In genomic region chr8:113496896-113497295, GRCm38 (mm10) we compare ENCODE assay signal across 11 mouse cellular contexts.
DNase-seq lines count a peak whose midpoint lies in the region; ATAC-seq and TF ChIP-seq lines count a peak whose summit lies in the region.
"Had no signal": no experiment of that assay in that cellular context is flagged by ENCODE, and none has a peak within 500 bp of the region (broad histone marks: within the 10 kb centered on the region; RNA-seq: fewer than 3 reads in every experiment).

No protein-coding gene starts in this region.

- no peak overlapping the region for H3K4me2 ChIP-seq in intestine, embryonic 14.5 days (ENCODE audit: low read length)
- no peak overlapping the region for H3K4me2 ChIP-seq in intestine, postnatal 0 days (replicated peaks; ENCODE audit: low read depth)
- no peak overlapping the region for H3K4me2 ChIP-seq in stomach, embryonic 14.5 days (replicated peaks; ENCODE audit: low read depth, low read length)
- H3K4me2 ChIP-seq in stomach, postnatal 0 days (replicated peaks; ENCODE audit: low read depth): no peak overlapping the region
- no peak overlapping the region; the same call in 1 of the 2 replicates for H3K4me2 ChIP-seq in limb, embryonic 14.5 days (replicated peaks; ENCODE audit: low read depth, low read length, severe bottlenecking)
- no peak overlapping the region for H3K4me2 ChIP-seq in stomach, embryonic 16.5 days (ENCODE audit: low read depth, low read length)

- no peak for TF ChIP-seq CTCF in intestine, postnatal 0 days (IDR thresholded peaks at IDR 0.05; ENCODE audit: low read depth)
- no peak for TF ChIP-seq CTCF in stomach, postnatal 0 days (IDR thresholded peaks at IDR 0.05; ENCODE audit: low read depth)

- no peaks in the 10 kb centered on the region for H3K9me3 ChIP-seq in intestine, embryonic 14.5 days (ENCODE audit: control insufficient read depth, low read length)
- H3K9me3 ChIP-seq in intestine, postnatal 0 days (ENCODE audit: control insufficient read depth): no peaks in the 10 kb centered on the region
- no peaks in the 10 kb centered on the region for H3K9me3 ChIP-seq in stomach, embryonic 14.5 days (ENCODE audit: control insufficient read depth, low read depth, low read length)
- H3K9me3 ChIP-seq in stomach, postnatal 0 days (ENCODE audit: control insufficient read depth, low read length): no peaks in the 10 kb centered on the region
- H3K9me3 ChIP-seq in limb, embryonic 14.5 days (ENCODE audit: control insufficient read depth, low read length): no peaks in the 10 kb centered on the region
- no peaks in the 10 kb centered on the region for H3K9me3 ChIP-seq in stomach, embryonic 16.5 days (replicated peaks; ENCODE audit: control insufficient read depth, low read length)

- no peak overlapping the region for H3K9ac ChIP-seq in intestine, embryonic 14.5 days (ENCODE audit: low read length)
- no peak overlapping the region for H3K9ac ChIP-seq in intestine, postnatal 0 days (ENCODE audit: low read depth, low read length)
- H3K9ac ChIP-seq in stomach, embryonic 14.5 days (replicated peaks; ENCODE audit: low read depth, low read length): no peak overlapping the region
- H3K9ac ChIP-seq in stomach, postnatal 0 days (ENCODE audit: low read length): no peak overlapping the region
- no peak overlapping the region for H3K9ac ChIP-seq in limb, embryonic 14.5 days (ENCODE audit: low read depth, low read length, severe bottlenecking)
- H3K9ac ChIP-seq in stomach, embryonic 16.5 days (ENCODE audit: low read length): no peak overlapping the region
- H3K9ac ChIP-seq: liver, postnatal 0 days had no signal

- 32% methylated on average over 12 of the region's 12 CpGs for WGBS in intestine, embryonic 14.5 days
- 67% methylated on average over 12 of the region's 12 CpGs for WGBS in intestine, postnatal 0 days
- 31% methylated on average over 12 of the region's 12 CpGs for WGBS in stomach, embryonic 14.5 days
- WGBS in stomach, postnatal 0 days: 44% methylated on average over 12 of the region's 12 CpGs
- 29% methylated on average over 12 of the region's 12 CpGs for WGBS in limb, embryonic 14.5 days
- 36% methylated on average over 12 of the region's 12 CpGs for WGBS in stomach, embryonic 16.5 days

- H3K27ac ChIP-seq in intestine, embryonic 14.5 days (ENCODE audit: low read depth): 0 out of 2 replicates have a peak overlapping the region, but pooled peaks have one; percentile 43
- H3K27ac ChIP-seq in intestine, postnatal 0 days (ENCODE audit: low read depth, low read length): no peak overlapping the region
- H3K27ac ChIP-seq in stomach, embryonic 14.5 days (ENCODE audit: low read length): no peak overlapping the region
- H3K27ac ChIP-seq in stomach, postnatal 0 days (replicated peaks): no peak overlapping the region
- H3K27ac ChIP-seq in limb, embryonic 14.5 days (replicated peaks; ENCODE audit: low read depth, low read length): no peak overlapping the region
- H3K27ac ChIP-seq in stomach, embryonic 16.5 days (ENCODE audit: low read length): no peak overlapping the region

- no peak for TF ChIP-seq POLR2A in limb, embryonic 14.5 days (IDR thresholded peaks at IDR 0.05; ENCODE audit: borderline replicate concordance, extremely low read depth, insufficient read depth, insufficient read length)

- H3K36me3 ChIP-seq in intestine, embryonic 14.5 days (ENCODE audit: control insufficient read depth, insufficient read depth, low read length): no peaks in the 10 kb centered on the region
- H3K36me3 ChIP-seq in intestine, postnatal 0 days (ENCODE audit: control insufficient read depth, insufficient read depth): no peaks in the 10 kb centered on the region
- H3K36me3 ChIP-seq in stomach, embryonic 14.5 days (ENCODE audit: control insufficient read depth, insufficient read depth, low read length): no peaks in the 10 kb centered on the region
- H3K36me3 ChIP-seq in stomach, postnatal 0 days (ENCODE audit: control insufficient read depth, insufficient read depth, low read length): no peaks in the 10 kb centered on the region
- H3K36me3 ChIP-seq in limb, embryonic 14.5 days (ENCODE audit: control insufficient read depth, insufficient read depth, low read length): no peaks in the 10 kb centered on the region
- H3K36me3 ChIP-seq in stomach, embryonic 16.5 days (ENCODE audit: control insufficient read depth, insufficient read depth, low read length): no peaks in the 10 kb centered on the region

- H3K4me3 ChIP-seq in intestine, embryonic 14.5 days (ENCODE audit: low read depth, low read length): no peak overlapping the region
- H3K4me3 ChIP-seq in intestine, postnatal 0 days (ENCODE audit: low read depth, low read length): no peak overlapping the region
- no peak overlapping the region for H3K4me3 ChIP-seq in stomach, embryonic 14.5 days (ENCODE audit: low read depth, low read length)
- no peak overlapping the region for H3K4me3 ChIP-seq in stomach, postnatal 0 days (ENCODE audit: low read depth, low read length)
- no peak overlapping the region for H3K4me3 ChIP-seq in limb, embryonic 14.5 days (replicated peaks; ENCODE audit: low read length)
- H3K4me3 ChIP-seq in stomach, embryonic 16.5 days (replicated peaks; ENCODE audit: low read length): no peak overlapping the region
- H3K4me3 ChIP-seq: myocyte had no signal

- peak; percentile 61 for DNase-seq in intestine, embryonic 14.5 days (ENCODE audit: low spot score)
- no peak for DNase-seq in stomach, postnatal 0 days (ENCODE audit: low spot score)
- peak; percentile 74 for DNase-seq in limb, embryonic 14.5 days (ENCODE audit: low spot score)
- DNase-seq in urinary bladder, adult 18-20 months (ENCODE audit: low spot score in 2 of 2): no peak
- DNase-seq: liver, postnatal 0 days; thymus, postnatal 4 days had no signal

- no peaks in the 10 kb centered on the region for H3K27me3 ChIP-seq in intestine, embryonic 14.5 days (replicated peaks; ENCODE audit: control insufficient read depth, insufficient read depth, low read length)
- no peaks in the 10 kb centered on the region for H3K27me3 ChIP-seq in intestine, postnatal 0 days (replicated peaks; ENCODE audit: control insufficient read depth, insufficient read depth, low read length)
- no peaks in the 10 kb centered on the region for H3K27me3 ChIP-seq in stomach, embryonic 14.5 days (ENCODE audit: control insufficient read depth, insufficient read depth, low read length)
- no peaks in the 10 kb centered on the region for H3K27me3 ChIP-seq in stomach, postnatal 0 days (ENCODE audit: control insufficient read depth, insufficient read depth, low read length)
- no peaks in the 10 kb centered on the region for H3K27me3 ChIP-seq in limb, embryonic 14.5 days (ENCODE audit: control insufficient read depth, insufficient read depth, low read length)
- H3K27me3 ChIP-seq in stomach, embryonic 16.5 days (ENCODE audit: control insufficient read depth, insufficient read depth, low read length): no peaks in the 10 kb centered on the region

- ATAC-seq in intestine, embryonic 14.5 days (replicated peaks; ENCODE audit: low FRiP score, low TSS enrichment, low read depth): peak; percentile 62; the same call in 1 of the 2 replicates
- ATAC-seq in intestine, postnatal 0 days: no peak
- peak; percentile 63; the same call in 1 of the 2 replicates for ATAC-seq in stomach, embryonic 14.5 days (ENCODE audit: insufficient number of reproducible peaks, insufficient read depth, low FRiP score, low read depth)
- ATAC-seq in stomach, postnatal 0 days (ENCODE audit: low FRiP score, low TSS enrichment): no peak
- peak; percentile 79 for ATAC-seq in limb, embryonic 14.5 days (ENCODE audit: low FRiP score, low read depth)
- peak; percentile 50; the same call in 1 of the 2 replicates for ATAC-seq in stomach, embryonic 16.5 days (ENCODE audit: insufficient read depth, low FRiP score)
- no peak for ATAC-seq in erythroid progenitor cell, adult 5-6 weeks (replicated peaks; ENCODE audit: low FRiP score, poor library complexity, severe bottlenecking)
- ATAC-seq: liver, postnatal 0 days had no signal

- H3K4me1 ChIP-seq in intestine, embryonic 14.5 days (replicated peaks; ENCODE audit: control insufficient read depth, insufficient read depth, low read length): peaks cover 3% of the 10 kb centered on the region; the same call in 1 of the 2 replicates
- H3K4me1 ChIP-seq in intestine, postnatal 0 days (replicated peaks; ENCODE audit: control insufficient read depth, insufficient read depth, low read length): no peaks in the 10 kb centered on the region
- H3K4me1 ChIP-seq in stomach, embryonic 14.5 days (ENCODE audit: control insufficient read depth, insufficient read depth, low read length): 0 out of 2 replicates have a peak, but pooled peaks cover 4% of the 10 kb centered on the region
- no peaks in the 10 kb centered on the region for H3K4me1 ChIP-seq in stomach, postnatal 0 days (replicated peaks; ENCODE audit: control insufficient read depth, insufficient read depth)
- H3K4me1 ChIP-seq in limb, embryonic 14.5 days (ENCODE audit: control insufficient read depth, insufficient read depth, low read length): no peaks in the 10 kb centered on the region
- H3K4me1 ChIP-seq in stomach, embryonic 16.5 days (ENCODE audit: control insufficient read depth, insufficient read depth, low read length): no peaks in the 10 kb centered on the region

- no peak for TF ChIP-seq EP300 in stomach, postnatal 0 days (optimal IDR thresholded peaks at IDR 0.05)

Comparison
In these comparisons a context has a peak if more than half of its experiments do, and no peak if none do; other contexts are left out.
1. ATAC-seq: peak in intestine, embryonic 14.5 days (single experiment), stomach, embryonic 14.5 days (single experiment), limb, embryonic 14.5 days (single experiment) and stomach, embryonic 16.5 days (single experiment); none in intestine, postnatal 0 days (single experiment), stomach, postnatal 0 days (single experiment) and erythroid progenitor cell, adult 5-6 weeks (single experiment).
2. DNase-seq: peak in intestine, embryonic 14.5 days (single experiment) and limb, embryonic 14.5 days (single experiment); none in stomach, postnatal 0 days (single experiment) and urinary bladder, adult 18-20 months (0 of 2).